Mouse (Mus musculus) hindbrain, embryonic 16.5 days (tissue): ENCODE measurements around the gene Tmem138. TPM values are rescaled to one million over a fixed set of nuclear protein-coding genes. Genes with fewer than 3 reads are reported as not detected.

ENCODE experiments used
- ATAC-seq: fragments of 200-750 bp; cut with Nextera tagmentation; 2 replicates; pipeline ENCODE4 v1.8.0; 2017; ENCODE audit warnings: moderate TSS enrichment, moderate library complexity
- H3K27ac ChIP-seq: fragments of 300-500 bp; sonication (generic); 2 replicates; pipeline ENCODE4 v1.5.1; 2014; ENCODE audit warnings: low read depth, mild to moderate bottlenecking, control low read depth, low read length, moderate library complexity
- H3K27me3 ChIP-seq: fragments of 300-500 bp; sonication (generic); replicated peaks from 2 replicates; pipeline ENCODE4 v1.6.1; 2014; ENCODE audit warnings: low read length; ENCODE audit not compliant: control insufficient read depth, insufficient read depth
- H3K36me3 ChIP-seq: fragments of 300-500 bp; sonication (generic); 2 replicates; pipeline ENCODE4 v1.6.1; 2014; ENCODE audit warnings: mild to moderate bottlenecking, low read length, moderate library complexity, mixed read lengths; ENCODE audit not compliant: control insufficient read depth, insufficient read depth
- H3K4me1 ChIP-seq: fragments of 300-500 bp; sonication (generic); 2 replicates; pipeline ENCODE4 v1.6.1; 2014; ENCODE audit warnings: low read depth, low read length; ENCODE audit not compliant: control insufficient read depth, insufficient read depth
- H3K4me2 ChIP-seq: fragments of 300-500 bp; sonication (generic); 2 replicates; pipeline ENCODE4 v1.6.1; 2014; ENCODE audit warnings: mild to moderate bottlenecking, low read length, control low read depth, moderate library complexity
- H3K4me3 ChIP-seq: fragments of 300-500 bp; sonication (generic); 2 replicates; pipeline ENCODE4 v1.5.1; 2014; ENCODE audit warnings: mild to moderate bottlenecking, low read length, control low read depth, moderate library complexity
- H3K9ac ChIP-seq: fragments of 300-500 bp; sonication (generic); 2 replicates; pipeline ENCODE4 v1.6.1; 2014; ENCODE audit warnings: low read depth, mild to moderate bottlenecking, control low read depth, low read length, moderate library complexity
- H3K9me3 ChIP-seq: fragments of 300-500 bp; sonication (generic); 2 replicates; pipeline ENCODE4 v1.6.1; 2014; ENCODE audit warnings: mild to moderate bottlenecking, low read length, moderate library complexity; ENCODE audit not compliant: control insufficient read depth
- WGBS: fragments of 180-500 bp; shearing (Covaris S2); extraction: QIAGEN DNeasy Blood & Tissue Kit; methylation state at CpG from one replicate; pipeline ENCODE4 v1.1.7; 2014; 5-methylcytosine and 5-hydroxymethylcytosine counted together
- polyA plus RNA-seq: library from polyadenylated mRNA; unstranded; fragments of >200 nt; fragmentation: Nextera tagmentation; extraction: Ambion mirVana; gene quantifications from 2 replicates; pipeline ENCODE4 v1.2.1, GENCODE M21; 2015

Gene Tmem138
- polyA plus RNA-seq, 1 experiment from 2014 or later, result 36.2 TPM

GRCm38 (mm10) chr19:10581984-10582383 is 4.8 kb upstream of the Tmem138 start:
- Histone ChIP-seq H3K4me3 (no peak overlapping the region), H3K27ac (no peak overlapping the region), H3K27me3 (no peaks in the 10 kb centered on the region), H3K9me3 (no peaks in the 10 kb centered on the region), H3K4me2 (no peak overlapping the region), H3K36me3 (no peaks in the 10 kb centered on the region), H3K9ac (no peak overlapping the region), H3K4me1 (peaks cover 7% of the 10 kb centered on the region)
- 92% methylated on average over 6 of the region's 6 CpGs for WGBS
- no peak for ATAC-seq

DNA sequence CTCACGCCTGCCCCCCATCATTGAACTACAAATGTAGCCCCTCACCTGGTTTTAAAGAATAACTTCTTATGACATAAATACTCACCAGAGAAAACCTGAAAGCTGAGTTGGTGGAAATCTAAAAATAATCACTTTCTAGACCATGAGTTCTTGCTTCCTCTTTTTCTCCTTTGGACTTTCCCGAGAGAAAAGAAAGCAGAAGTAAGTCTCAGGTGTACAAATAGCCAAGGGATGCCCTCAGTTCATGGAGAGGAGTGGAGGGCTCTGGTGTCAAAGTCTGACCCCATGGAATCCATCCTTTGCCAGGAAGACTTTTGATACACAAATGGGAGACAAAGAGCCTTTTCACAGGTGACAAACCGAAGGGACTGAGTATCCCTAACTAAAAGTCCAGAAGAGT is 3.6 kb upstream of the Tmem138 start:
- Histone ChIP-seq H3K27me3 (no peaks in the 10 kb centered on the region), H3K4me2 (no peak overlapping the region), H3K36me3 (no peaks in the 10 kb centered on the region), H3K4me1 (peaks cover 13% of the 10 kb centered on the region), H3K9me3 (no peaks in the 10 kb centered on the region), H3K4me3 (no peak overlapping the region), H3K27ac (no peak overlapping the region), H3K9ac (no peak overlapping the region)
- ATAC-seq, result no peak
- whole genome bisulfite sequencing, result 89% methylated on average over 3 of the region's 3 CpGs

DNA sequence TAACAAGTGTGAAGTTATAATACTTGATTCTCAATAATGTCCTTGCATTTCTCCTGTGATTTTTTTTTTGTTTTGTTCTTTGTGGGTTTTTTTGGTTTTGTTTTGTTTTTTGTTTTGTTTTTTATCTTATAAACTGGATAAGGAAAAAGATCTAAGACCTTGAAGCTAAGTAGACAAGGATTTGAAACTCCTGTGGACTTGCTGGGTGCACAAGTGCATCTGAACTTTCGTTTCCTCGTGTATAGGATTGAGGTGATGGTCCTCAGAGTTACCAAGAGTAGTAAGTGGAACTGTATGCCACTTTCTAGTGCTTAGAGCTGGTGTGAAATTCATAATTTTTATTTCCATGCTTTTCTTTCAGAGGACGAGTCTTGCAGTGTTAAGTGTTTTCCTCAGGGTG is 2.9 kb upstream of the Tmem138 start:
- H3K4me3 ChIP-seq, result no peak overlapping the region
- H3K27me3 ChIP-seq, result no peaks in the 10 kb centered on the region
- 0 out of 2 replicates have a peak, but pooled peaks cover under 1% of the 10 kb centered on the region for H3K36me3 ChIP-seq
- ATAC-seq, result no peak
- peaks cover 15% of the 10 kb centered on the region for H3K4me1 ChIP-seq
- no peaks in the 10 kb centered on the region for H3K9me3 ChIP-seq
- H3K9ac ChIP-seq, result no peak overlapping the region
- H3K27ac ChIP-seq, result no peak overlapping the region
- 87% methylated on average over 3 of the region's 3 CpGs for WGBS
- H3K4me2 ChIP-seq, result no peak overlapping the region

GRCm38 (mm10) chr19:10569627-10570026 is 7.5 kb downstream of the Tmem138 start:
- Histone ChIP-seq H3K9ac (no peak overlapping the region), H3K4me3 (no peak overlapping the region), H3K9me3 (no peaks in the 10 kb centered on the region), H3K4me2 (no peak overlapping the region), H3K27ac (no peak overlapping the region), H3K4me1 (no peaks in the 10 kb centered on the region), H3K27me3 (no peaks in the 10 kb centered on the region; the same call in 1 of the 2 replicates), H3K36me3 (peaks cover 17% of the 10 kb centered on the region)
- 93% methylated on average over 6 of the region's 6 CpGs for WGBS
- ATAC-seq, result no peak

DNA sequence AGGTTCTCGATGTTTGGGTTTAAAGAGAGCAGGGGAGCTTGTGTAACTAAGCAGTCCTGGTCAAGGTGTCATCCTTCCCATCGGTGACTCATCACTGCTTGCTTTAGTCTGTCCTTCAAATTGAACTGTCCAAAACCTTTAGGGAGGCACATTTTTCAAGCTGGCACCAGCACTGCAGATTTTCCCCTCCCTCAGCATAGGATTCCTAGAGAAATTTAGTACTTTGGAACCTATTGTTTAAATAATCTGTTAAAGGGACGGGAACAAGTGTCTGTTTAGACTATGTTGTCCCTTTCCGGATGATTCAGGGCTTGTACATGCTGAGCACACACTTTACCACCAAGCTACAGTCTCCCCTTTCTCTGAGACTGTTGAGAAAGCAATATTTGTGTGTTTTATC is 11.9 kb downstream of the Tmem138 start:
- Histone ChIP-seq H3K36me3 (peaks cover 2% of the 10 kb centered on the region; the same call in 1 of the 2 replicates), H3K9ac (no peak overlapping the region), H3K27ac (no peak overlapping the region), H3K9me3 (no peaks in the 10 kb centered on the region), H3K27me3 (no peaks in the 10 kb centered on the region; the same call in 1 of the 2 replicates), H3K4me2 (no peak overlapping the region), H3K4me3 (no peak overlapping the region), H3K4me1 (no peaks in the 10 kb centered on the region)
- 81% methylated on average over 4 of the region's 4 CpGs for WGBS
- ATAC-seq, result no peak

- Histone ChIP-seq H3K4me1 (no peaks in the 10 kb centered on the region), H3K4me3 (no peak overlapping the region), H3K27ac (no peak overlapping the region), H3K27me3 (no peaks in the 10 kb centered on the region; the same call in 1 of the 2 replicates), H3K4me2 (no peak overlapping the region), H3K9ac (no peak overlapping the region), H3K36me3 (no peaks in the 10 kb centered on the region), H3K9me3 (no peaks in the 10 kb centered on the region)
- 88% methylated on average over 6 of the region's 6 CpGs for WGBS
- ATAC-seq, result no peak
Observed at GRCm38 (mm10) chr19:10564278-10564677, 12.9 kb downstream of the Tmem138 start.

DNA sequence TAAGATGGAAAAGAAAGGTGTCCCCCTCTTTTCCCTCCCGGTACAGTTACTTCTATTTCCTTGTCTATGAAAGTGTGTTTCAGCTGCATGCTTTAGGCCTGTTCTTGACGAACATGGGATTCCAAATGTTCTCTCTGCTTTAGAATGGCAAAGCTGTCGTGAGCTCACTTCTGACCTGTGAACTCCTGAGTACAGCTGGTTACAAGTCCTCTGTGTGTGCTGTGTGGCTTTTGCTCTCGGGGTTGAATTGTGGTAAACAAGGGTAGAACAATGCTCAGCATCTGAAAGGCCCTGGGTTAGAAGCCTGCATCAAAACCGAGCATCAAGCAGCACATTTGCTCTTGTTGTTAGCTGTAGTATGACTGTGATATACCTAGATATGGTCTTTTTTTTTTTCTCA is 14.8 kb downstream of the Tmem138 start:
- WGBS, result 66% methylated on average over 5 of the region's 5 CpGs
- H3K4me3 ChIP-seq, result no peak overlapping the region
- no peak for ATAC-seq

DNA sequence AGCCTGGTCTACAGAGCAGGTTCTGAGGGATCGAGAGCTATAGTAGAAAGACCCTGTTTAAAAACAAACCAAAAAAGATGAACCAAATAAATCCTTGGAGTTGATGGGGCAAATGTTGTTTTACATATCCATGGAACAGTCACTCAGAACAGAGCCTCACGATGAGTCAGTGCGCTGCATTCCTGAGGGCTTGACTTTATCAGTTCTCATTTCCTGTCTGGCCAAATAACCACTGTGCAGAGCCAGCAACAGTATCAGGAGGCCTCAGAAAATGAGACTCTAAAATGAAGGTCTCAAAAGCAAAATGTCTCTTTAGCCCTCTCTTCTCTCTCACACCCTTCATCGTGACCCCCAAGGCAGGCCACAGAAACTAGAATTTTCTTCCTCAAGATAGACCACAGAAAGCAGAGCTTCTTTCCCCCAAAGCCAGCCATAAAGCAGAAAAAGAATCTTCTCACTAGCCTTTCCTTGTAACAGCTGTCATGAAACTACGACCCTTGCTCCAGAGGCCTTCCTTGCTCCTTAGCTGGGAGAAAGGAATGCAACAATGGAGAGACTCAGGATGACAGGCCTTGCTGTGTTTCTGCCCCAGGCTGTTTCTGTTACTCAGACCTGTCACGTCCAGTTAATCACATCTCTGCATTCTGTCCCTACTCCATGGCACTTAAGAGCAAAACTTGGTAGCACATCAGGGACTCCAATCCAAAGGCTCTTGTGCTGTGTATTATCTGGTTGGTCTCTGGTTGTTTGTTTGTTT is 15.4 kb downstream of the Tmem138 start:
- no peak overlapping the region for H3K27ac ChIP-seq
- no peak overlapping the region for H3K4me3 ChIP-seq
- no peaks in the 10 kb centered on the region for H3K9me3 ChIP-seq
- 68% methylated on average over 6 of the region's 6 CpGs for WGBS
- no peak overlapping the region for H3K4me2 ChIP-seq
- ATAC-seq, result no peak
- H3K27me3 ChIP-seq, result no peaks in the 10 kb centered on the region; the same call in 1 of the 2 replicates
- H3K36me3 ChIP-seq, result no peaks in the 10 kb centered on the region
- no peaks in the 10 kb centered on the region; the same call in 1 of the 2 replicates for H3K4me1 ChIP-seq
- peak overlapping the region; percentile 22; the same call in 1 of the 2 replicates for H3K9ac ChIP-seq

More for the DNA sequence above, 14.8 kb downstream of the Tmem138 start:
- Histone ChIP-seq H3K4me1 (no peaks in the 10 kb centered on the region), H3K4me2 (no peak overlapping the region), H3K36me3 (no peaks in the 10 kb centered on the region), H3K27me3 (no peaks in the 10 kb centered on the region; the same call in 1 of the 2 replicates), H3K27ac (no peak overlapping the region), H3K9ac (no peak overlapping the region), H3K9me3 (no peaks in the 10 kb centered on the region)

DNA sequence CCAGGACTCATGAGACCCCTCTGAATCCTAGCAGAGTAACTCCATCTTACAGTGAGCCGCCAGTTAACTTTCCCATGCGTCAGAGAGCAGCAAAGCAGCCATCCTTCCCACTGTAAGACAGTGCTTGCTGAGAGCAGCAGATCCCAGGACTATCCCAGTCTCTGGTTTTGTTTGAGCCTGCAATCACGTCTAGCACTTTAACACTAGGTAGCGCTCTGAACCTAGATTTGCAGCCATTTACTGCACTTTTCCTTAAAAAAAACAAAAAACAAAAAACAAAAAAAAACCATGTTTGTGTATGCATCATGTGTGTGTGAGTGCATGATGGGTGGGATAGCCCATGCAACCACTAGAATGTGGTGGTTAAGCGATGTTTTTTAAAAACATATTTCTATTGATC is 17.1 kb downstream of the Tmem138 start:
- Histone ChIP-seq H3K9ac (no peak overlapping the region), H3K9me3 (no peaks in the 10 kb centered on the region), H3K27me3 (no peaks in the 10 kb centered on the region; the same call in 1 of the 2 replicates), H3K27ac (no peak overlapping the region), H3K4me2 (no peak overlapping the region), H3K36me3 (no peaks in the 10 kb centered on the region), H3K4me3 (no peak overlapping the region), H3K4me1 (peaks cover 5% of the 10 kb centered on the region)
- no peak for ATAC-seq
- 31% methylated on average over 5 of the region's 5 CpGs for WGBS
